Mouse (Mus musculus) kidney, adult 2 months (tissue): ENCODE results near the gene Lmntd1.

Experiments
- CTCF ChIP-seq: fragments of 200-500 bp; conservative IDR thresholded peaks from 2 replicates; pipeline ENCODE4 v1.5.1; 2011; ENCODE audit warnings: low read depth, mild to moderate bottlenecking, control low read depth, low read length, moderate library complexity, mixed read lengths; ENCODE audit not compliant: insufficient read depth, insufficient read length
- POLR2A ChIP-seq: fragments of 200-500 bp; IDR thresholded peaks from one replicate; pipeline ENCODE4 v1.6.1; 2011; ENCODE audit warnings: low read depth, low read length, control low read depth

GRCm38 (mm10) chr6:145659116-145659515, 45.0 kb upstream of the Lmntd1 start:
- no peak for TF ChIP-seq CTCF
- no peak for TF ChIP-seq POLR2A
